Mouse (Mus musculus): ENCODE data around the gene Gm44965.

Gm44965 gene

GRCm38 (mm10) chr6:48593158-48594042 is at the start of gene Gm44965, which contains the start of gene Repin1:
Gene Gm44965 (plus strand): TSS chr6:48593941.
Gene Repin1 (plus strand): TSS chr6:48593883.
- peak; percentile 95 for DNase-seq (ENCODE audit: low spot score)

GRCm38 (mm10) chr6:48545251-48545650 is 48.5 kb upstream of the Gm44965 start:
- DNase-seq (ENCODE audit: low spot score), result no peak

DNA sequence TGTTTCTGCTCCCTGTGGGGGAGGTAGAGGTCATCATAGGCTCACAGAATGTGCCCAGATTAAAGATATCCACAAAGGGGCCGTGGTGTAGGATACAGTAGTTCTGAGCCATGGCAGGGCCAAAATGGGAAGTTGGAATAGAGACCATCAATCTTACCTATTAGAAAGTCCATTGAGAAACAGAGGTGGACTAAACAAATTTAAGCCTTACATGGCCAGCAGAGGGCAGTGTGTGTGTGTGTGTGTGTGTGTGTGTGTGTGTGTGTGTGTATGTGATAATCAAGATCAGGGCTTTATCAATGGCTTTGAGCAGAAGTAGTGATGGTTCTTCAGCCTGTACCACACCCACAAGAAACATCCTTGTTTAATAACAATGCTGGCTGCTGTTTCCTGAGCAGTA is 47.5 kb upstream of the Gm44965 start:
- DNase-seq (ENCODE audit: low spot score), result peak; percentile 62

GRCm38 (mm10) chr6:48546858-48547257 is 46.9 kb upstream of the Gm44965 start:
- no peak for DNase-seq (ENCODE audit: low spot score)

- DNase-seq (ENCODE audit: low spot score), result no peak
Observed at GRCm38 (mm10) chr6:48548314-48548713, 45.4 kb upstream of the Gm44965 start.

DNA sequence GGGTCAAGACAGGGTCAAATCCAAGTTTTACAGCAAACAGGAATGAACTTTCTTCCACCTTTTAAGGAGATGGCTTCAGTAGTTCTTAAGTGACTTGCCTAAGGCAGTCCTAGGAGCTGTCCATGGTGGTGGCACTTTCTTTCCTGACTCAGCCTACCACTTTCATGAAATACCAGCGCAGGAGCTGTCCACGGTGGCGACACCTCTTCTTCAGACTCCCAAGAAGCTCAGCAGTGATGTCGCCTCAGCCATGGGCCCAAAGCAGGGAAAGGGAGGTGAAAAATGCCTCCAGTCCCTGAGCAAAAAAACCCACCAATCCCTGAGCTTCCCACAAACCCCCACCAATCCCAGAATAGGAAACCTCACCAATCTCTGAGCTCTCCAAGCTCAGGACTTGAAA is 40.8 kb upstream of the Gm44965 start:
- no peak for DNase-seq (ENCODE audit: low spot score)

GRCm38 (mm10) chr6:48553819-48554218 is 39.9 kb upstream of the Gm44965 start:
- DNase-seq (ENCODE audit: low spot score), result no peak

DNA sequence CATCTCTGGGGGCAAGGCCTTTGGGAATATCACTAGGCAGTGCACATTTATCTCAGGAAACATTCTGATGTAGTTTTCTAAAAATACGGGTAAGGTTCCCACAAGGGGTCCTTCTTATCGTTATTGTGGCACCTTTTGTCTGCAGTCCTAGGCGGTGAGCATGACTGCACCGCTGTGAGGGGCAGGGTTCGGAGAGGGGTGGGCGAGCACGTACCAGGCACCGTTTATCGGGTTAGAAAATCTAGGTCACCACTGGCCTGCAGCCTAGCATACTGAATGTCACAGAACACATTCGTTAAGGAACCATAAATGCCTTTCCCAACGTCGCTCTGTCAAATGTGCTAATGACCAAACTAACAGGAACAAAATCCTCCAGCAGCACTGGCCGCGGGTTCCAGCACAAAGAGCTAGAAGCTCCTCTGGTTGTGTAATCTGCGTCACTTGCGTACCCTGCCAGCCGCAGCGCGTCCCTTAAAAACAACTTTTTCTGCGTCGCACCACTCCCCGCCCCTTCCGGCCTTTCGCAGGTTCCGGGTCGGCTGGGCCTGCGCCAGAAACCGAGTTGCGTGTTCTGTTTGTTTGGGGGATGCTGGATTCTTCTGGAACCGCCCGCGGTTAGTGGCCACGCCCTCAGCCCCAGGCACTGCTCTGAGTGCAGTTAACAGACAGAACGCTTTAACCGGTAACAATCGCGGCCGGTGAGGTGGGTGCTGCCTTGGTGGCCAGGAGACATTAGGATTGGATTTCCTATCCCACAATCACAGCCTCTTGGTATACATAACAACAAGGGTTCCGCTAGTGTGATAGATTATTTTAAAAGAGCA is 39.2 kb upstream of the Gm44965 start, which contains the start of gene Lrrc61:
TSS of gene Lrrc61 (plus strand) at position 517 of the 824 bp plus-strand sequence.
- peak; percentile 93 for DNase-seq (ENCODE audit: low spot score)

GRCm38 (mm10) chr6:48555104-48555890 is 38.4 kb upstream of the Gm44965 start:
- peak; percentile 79 for DNase-seq (ENCODE audit: low spot score)

- no peak for DNase-seq (ENCODE audit: low spot score)
Observed at GRCm38 (mm10) chr6:48555956-48556355, 37.8 kb upstream of the Gm44965 start.

GRCm38 (mm10) chr6:48565693-48566310 is 27.9 kb upstream of the Gm44965 start:
- no peak for DNase-seq (ENCODE audit: low spot score)

- DNase-seq (ENCODE audit: low spot score), result no peak
Observed at GRCm38 (mm10) chr6:48566312-48566711, 27.4 kb upstream of the Gm44965 start.

GRCm38 (mm10) chr6:48568036-48568984 is 25.4 kb upstream of the Gm44965 start:
- no peak for DNase-seq (ENCODE audit: low spot score)

DNA sequence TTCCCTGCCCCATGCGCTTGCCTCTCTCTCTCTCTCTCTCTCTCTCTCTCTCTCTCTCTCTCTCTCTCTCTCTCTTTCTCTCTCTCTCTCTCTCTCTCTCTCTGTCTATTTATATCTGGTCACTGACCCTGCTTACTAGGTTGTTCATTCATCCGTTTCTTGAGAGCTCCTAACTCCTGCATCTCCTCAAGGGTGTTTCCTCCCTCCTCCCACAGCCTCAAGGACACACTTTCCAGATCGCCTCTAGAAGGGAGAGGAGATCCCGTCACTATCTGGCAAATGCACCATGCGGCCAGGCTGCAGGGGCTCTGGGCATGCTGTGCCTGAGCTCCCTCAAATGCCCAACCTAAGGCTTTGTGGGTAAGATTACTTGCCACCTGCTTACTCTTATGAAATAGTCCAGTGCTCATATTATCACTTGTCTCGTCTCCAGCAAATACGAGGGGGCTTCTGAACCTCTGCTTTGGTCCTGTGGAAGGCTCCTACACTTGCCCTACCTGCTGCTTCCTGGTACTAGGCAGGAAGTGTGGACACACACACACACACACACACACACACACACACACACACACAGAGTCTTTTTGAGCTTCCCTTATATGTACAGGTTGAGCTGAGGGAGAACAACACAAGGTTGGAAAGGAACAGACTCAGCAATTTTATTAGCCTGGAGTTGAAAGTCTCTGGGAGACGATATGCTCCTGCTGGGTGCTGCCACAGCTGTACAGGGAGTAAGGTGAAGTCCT is 24.5 kb upstream of the Gm44965 start:
- no peak for DNase-seq (ENCODE audit: low spot score)

GRCm38 (mm10) chr6:48572014-48572413 is 21.7 kb upstream of the Gm44965 start:
- no peak for DNase-seq (ENCODE audit: low spot score)

- no peak for DNase-seq (ENCODE audit: low spot score)
Observed at GRCm38 (mm10) chr6:48572572-48573061, 21.1 kb upstream of the Gm44965 start, which contains the start of gene Rarres2. Gene Rarres2 (minus strand): TSS chr6:48572789.

GRCm38 (mm10) chr6:48573280-48573679 is 20.5 kb upstream of the Gm44965 start:
- DNase-seq (ENCODE audit: low spot score), result no peak

DNA sequence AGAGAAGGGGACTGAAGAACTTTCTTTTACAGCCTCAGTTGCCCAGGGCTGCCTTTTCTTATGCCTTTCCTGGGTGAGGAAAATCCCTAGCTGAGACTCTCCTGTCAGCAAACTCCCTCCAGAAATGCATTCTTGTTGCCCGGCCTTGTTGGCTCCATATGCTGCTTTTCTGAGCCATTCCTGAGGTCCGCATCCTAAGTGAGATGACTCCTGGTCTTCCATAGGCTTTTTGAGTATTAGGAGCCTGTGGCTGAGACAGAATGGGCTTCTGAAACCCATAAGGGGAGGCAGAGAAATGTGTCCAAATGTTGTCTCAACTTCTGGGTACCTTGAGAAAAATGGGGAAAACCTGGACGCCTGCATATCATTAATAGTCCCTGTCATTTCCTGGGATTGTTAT is 19.8 kb upstream of the Gm44965 start:
- no peak for DNase-seq (ENCODE audit: low spot score)

DNA sequence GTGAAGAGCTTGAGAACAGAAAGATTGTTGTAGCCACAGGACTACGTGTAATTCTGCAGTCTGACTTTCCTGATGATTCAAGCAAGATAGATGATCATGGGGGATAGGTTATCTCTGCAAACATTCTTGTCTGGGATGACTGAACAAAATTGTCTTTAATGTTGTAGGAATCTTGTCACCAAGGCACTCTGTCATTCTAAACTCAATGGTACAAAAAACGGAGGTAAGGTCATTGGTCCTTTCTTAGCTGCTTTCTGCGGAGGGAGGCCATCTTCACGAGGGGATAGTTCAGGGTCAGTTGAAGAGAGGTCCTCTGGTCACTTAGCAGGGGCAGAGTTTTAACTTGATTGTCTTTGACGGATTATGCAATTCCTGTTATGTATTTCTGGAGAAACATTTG is 15.0 kb upstream of the Gm44965 start:
- DNase-seq (ENCODE audit: low spot score), result no peak
